13 mouse cellular contexts compared by ENCODE assay signal in the genomic region with DNA sequence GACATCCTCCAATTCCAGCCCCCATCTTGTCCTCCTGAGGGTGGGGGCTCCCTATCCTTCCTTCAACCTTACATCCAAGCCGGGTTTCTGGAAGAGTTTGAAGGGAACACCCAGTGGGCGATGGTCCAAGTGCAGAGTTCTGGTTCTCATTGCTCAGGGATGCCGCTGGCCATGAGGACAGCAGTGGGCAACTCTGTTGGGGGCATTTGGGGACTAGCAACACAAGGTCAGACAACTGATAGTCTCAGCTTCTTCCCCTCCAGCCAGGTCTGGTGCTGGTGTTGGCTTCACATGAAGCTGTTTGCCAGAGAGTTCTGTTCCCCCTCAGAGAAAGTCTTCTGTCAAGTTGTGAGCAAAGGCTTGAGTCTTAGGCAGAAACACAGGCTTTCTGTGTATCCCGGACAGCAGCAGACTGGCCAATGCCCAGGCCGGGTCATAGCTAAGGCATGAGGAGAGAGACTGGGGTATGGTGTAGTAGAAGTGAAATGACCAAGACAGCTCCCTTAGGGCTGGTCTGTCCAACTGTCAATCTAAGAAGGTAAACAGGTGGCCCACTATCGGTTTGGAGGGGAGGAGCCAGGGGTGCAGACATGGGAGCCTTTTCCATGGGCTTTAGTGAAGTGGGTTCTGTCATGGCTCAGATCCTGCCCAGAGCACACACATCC. TPM values are rescaled to one million over a fixed set of nuclear protein-coding genes. Genes with fewer than 3 reads are reported as not detected.
DNase-seq lines count a peak whose midpoint lies in the region; ATAC-seq lines count a peak whose summit lies in the region.
"Had no signal": no experiment of that assay in that cellular context is flagged by ENCODE, and none has a peak within 500 bp of the region (broad histone marks: within the 10 kb centered on the region; RNA-seq: fewer than 3 reads in every experiment).

No protein-coding gene starts in this region.

- no peak for ATAC-seq in megakaryocyte, adult 5-6 weeks (ENCODE audit: poor library complexity, severe bottlenecking)
- ATAC-seq: Patski had no signal

- DNase-seq in cerebellum, adult 11-12 months: peak; percentile 83
- DNase-seq in cerebellum, postnatal 4 days (ENCODE audit: low spot score in 2 of 2): no peak
- peak; percentile 18 for DNase-seq in urinary bladder, adult 2 months (ENCODE audit: low spot score)
- no peak for DNase-seq in urinary bladder, postnatal 10 days (ENCODE audit: low spot score)
- peak; percentile 49 to 69 for DNase-seq in heart, postnatal 10 days
- no peak for DNase-seq in thymus, postnatal 36 days
- no peak for DNase-seq in layer of hippocampus, adult 11-12 months (ENCODE audit: low spot score)
- DNase-seq: right cerebral cortex, postnatal 4 days had no signal

- intact Hi-C loops in heart, postnatal 10 days (cut with DNase I): no loop called here

RNA-seq across cellular contexts. Expression of gene Mrgprf, which starts 0.8 kb away (rescaled TPM):
- 46.0 and 52.3 TPM in 2 replicates for polyA plus RNA-seq in urinary bladder, adult 2 months (2012; rRNA removed)
- total RNA-seq in heart, postnatal 10 days (2021): 1 to 10 TPM; 7.1 to 8.0 TPM
- not detected in 2 replicates for total RNA-seq in megakaryocyte, adult 5-6 weeks (2015)
- total RNA-seq in megakaryocyte, adult 5-6 weeks (2017): not detected in 2 replicates

RNA-seq across cellular contexts. Expression of gene Mrgprd, which starts 13.2 kb away (rescaled TPM):
- not detected in 2 replicates for polyA plus RNA-seq in urinary bladder, adult 2 months (2012; rRNA removed)
- not detected for total RNA-seq in heart, postnatal 10 days (2021)
- not detected in 2 replicates for total RNA-seq in megakaryocyte, adult 5-6 weeks (2015)
- total RNA-seq in megakaryocyte, adult 5-6 weeks (2017): not detected in 2 replicates
- total RNA-seq: layer of hippocampus, postnatal 25 days had no signal
- polyA plus RNA-seq: forebrain, embryonic 11.5 days; hindbrain, embryonic 12.5 days; Patski had no signal

RNA-seq across cellular contexts. Expression of gene Tpcn2, which starts 17.7 kb away (rescaled TPM):
- polyA plus RNA-seq in urinary bladder, adult 2 months (2012; rRNA removed): 28.4 and 32.4 TPM in 2 replicates
- total RNA-seq in heart, postnatal 10 days (2021): 1 to 10 TPM; 5.5 to 7.6 TPM
- total RNA-seq in megakaryocyte, adult 5-6 weeks (2015): 7.9 and 8.6 TPM in 2 replicates
- 6.7 and 7.5 TPM in 2 replicates for total RNA-seq in megakaryocyte, adult 5-6 weeks (2017)

Comparison
In these comparisons a context has a peak if more than half of its experiments do, and no peak if none do; other contexts are left out.
1. DNase-seq: peak in cerebellum, adult 11-12 months (single experiment), urinary bladder, adult 2 months (single experiment) and heart, postnatal 10 days (2 of 2); none in cerebellum, postnatal 4 days (0 of 2), urinary bladder, postnatal 10 days (single experiment), thymus, postnatal 36 days (0 of 2) and layer of hippocampus, adult 11-12 months (single experiment).
2. RNA of gene Mrgprf, which starts 0.8 kb away (total RNA-seq): 7.1 to 8.0 TPM in heart, postnatal 10 days; not detected in megakaryocyte, adult 5-6 weeks; every median in the first group is over 4 times any median in the second.